Mouse (Mus musculus): ENCODE measurements around the gene Paf1. TPM values are rescaled to one million over a fixed set of nuclear protein-coding genes. Genes with fewer than 3 reads are reported as not detected.

Gene Paf1
- polyA plus RNA-seq, 1 experiment from 2014 or later, result 82.0 TPM

- WGBS, result 87% methylated on average over 16 of the region's 16 CpGs
- Histone ChIP-seq H3K27ac (ENCODE audit: low read depth, low read length) (no peak overlapping the region), H3K9me3 (ENCODE audit: control insufficient read depth, low read length) (no peaks in the 10 kb centered on the region), H3K4me3 (ENCODE audit: low read depth, low read length) (no peak overlapping the region), H3K9ac (ENCODE audit: low read length) (no peak overlapping the region), H3K4me1 (replicated peaks; ENCODE audit: control insufficient read depth, insufficient read depth, low read length) (peaks cover 4% of the 10 kb centered on the region), H3K36me3 (ENCODE audit: control insufficient read depth, insufficient read depth, low read length) (peaks cover 28% of the 10 kb centered on the region; the same call in 1 of the 2 replicates), H3K27me3 (ENCODE audit: control insufficient read depth, insufficient read depth, low read length) (no peaks in the 10 kb centered on the region), H3K4me2 (ENCODE audit: low read depth, low read length, severe bottlenecking) (no peak overlapping the region)
- DNase-seq (ENCODE audit: low spot score) (no peak), ATAC-seq (replicated peaks; ENCODE audit: low FRiP score) (no peak)
Observed at GRCm38 (mm10) chr7:28362441-28363060, 30.2 kb upstream of the Paf1 start.

GRCm38 (mm10) chr7:28367663-28368275, 25.0 kb upstream of the Paf1 start:
- H3K9ac ChIP-seq (ENCODE audit: low read length), result no peak overlapping the region
- no peak overlapping the region for H3K4me3 ChIP-seq (ENCODE audit: low read depth, low read length)
- ATAC-seq (replicated peaks; ENCODE audit: low FRiP score), result no peak
- H3K36me3 ChIP-seq (ENCODE audit: control insufficient read depth, insufficient read depth, low read length), result peaks cover 15% of the 10 kb centered on the region; the same call in 1 of the 2 replicates
- H3K27ac ChIP-seq (ENCODE audit: low read depth, low read length), result no peak overlapping the region
- no peak overlapping the region for H3K4me2 ChIP-seq (ENCODE audit: low read depth, low read length, severe bottlenecking)
- H3K4me1 ChIP-seq (replicated peaks; ENCODE audit: control insufficient read depth, insufficient read depth, low read length), result peaks cover 9% of the 10 kb centered on the region; the same call in 1 of the 2 replicates
- DNase-seq (ENCODE audit: low spot score), result no peak
- WGBS, result 91% methylated on average over 16 of the region's 16 CpGs
- H3K27me3 ChIP-seq (ENCODE audit: control insufficient read depth, insufficient read depth, low read length), result no peaks in the 10 kb centered on the region
- H3K9me3 ChIP-seq (ENCODE audit: control insufficient read depth, low read length), result no peaks in the 10 kb centered on the region

- peaks cover 9% of the 10 kb centered on the region; the same call in 1 of the 2 replicates for H3K4me1 ChIP-seq (replicated peaks; ENCODE audit: control insufficient read depth, insufficient read depth, low read length)
- ATAC-seq (replicated peaks; ENCODE audit: low FRiP score), result no peak
- no peaks in the 10 kb centered on the region for H3K27me3 ChIP-seq (ENCODE audit: control insufficient read depth, insufficient read depth, low read length)
- WGBS, result 87% methylated on average over 16 of the region's 16 CpGs
- no peak overlapping the region for H3K9ac ChIP-seq (ENCODE audit: low read length)
- H3K27ac ChIP-seq (ENCODE audit: low read depth, low read length), result no peak overlapping the region
- DNase-seq (ENCODE audit: low spot score), result no peak
- H3K4me3 ChIP-seq (ENCODE audit: low read depth, low read length), result no peak overlapping the region
- H3K4me2 ChIP-seq (ENCODE audit: low read depth, low read length, severe bottlenecking), result no peak overlapping the region
- peaks cover 15% of the 10 kb centered on the region; the same call in 1 of the 2 replicates for H3K36me3 ChIP-seq (ENCODE audit: control insufficient read depth, insufficient read depth, low read length)
- H3K9me3 ChIP-seq (ENCODE audit: control insufficient read depth, low read length), result no peaks in the 10 kb centered on the region
Observed at GRCm38 (mm10) chr7:28368276-28368920, 24.4 kb upstream of the Paf1 start.

GRCm38 (mm10) chr7:28370051-28370450, 22.7 kb upstream of the Paf1 start:
- 94% methylated on average over 14 of the region's 14 CpGs for WGBS
- peak overlapping the region; percentile 85; the same call in 1 of the 2 replicates for H3K4me2 ChIP-seq (ENCODE audit: low read depth, low read length, severe bottlenecking)
- H3K27ac ChIP-seq (ENCODE audit: low read depth, low read length), result no peak overlapping the region
- ATAC-seq (replicated peaks; ENCODE audit: low FRiP score) (no peak), DNase-seq (ENCODE audit: low spot score) (no peak)
- peaks cover 5% of the 10 kb centered on the region; the same call in 1 of the 2 replicates for H3K36me3 ChIP-seq (ENCODE audit: control insufficient read depth, insufficient read depth, low read length)
- peaks cover 10% of the 10 kb centered on the region for H3K4me1 ChIP-seq (replicated peaks; ENCODE audit: control insufficient read depth, insufficient read depth, low read length)
- H3K9ac ChIP-seq (ENCODE audit: low read length), result no peak overlapping the region; the same call in 1 of the 2 replicates
- H3K4me3 ChIP-seq (ENCODE audit: low read depth, low read length), result peak overlapping the region; percentile 86; the same call in 1 of the 2 replicates
- H3K9me3 ChIP-seq (ENCODE audit: control insufficient read depth, low read length), result no peaks in the 10 kb centered on the region
- H3K27me3 ChIP-seq (ENCODE audit: control insufficient read depth, insufficient read depth, low read length), result no peaks in the 10 kb centered on the region

GRCm38 (mm10) chr7:28370977-28371513, 21.7 kb upstream of the Paf1 start:
- DNase-seq (ENCODE audit: low spot score) (no peak), ATAC-seq (replicated peaks; ENCODE audit: low FRiP score) (no peak)
- no peaks in the 10 kb centered on the region for H3K27me3 ChIP-seq (ENCODE audit: control insufficient read depth, insufficient read depth, low read length)
- peaks cover 5% of the 10 kb centered on the region; the same call in 1 of the 2 replicates for H3K36me3 ChIP-seq (ENCODE audit: control insufficient read depth, insufficient read depth, low read length)
- WGBS, result 12% methylated on average over 11 of the region's 11 CpGs
- peak overlapping the region; percentile 91 for H3K9ac ChIP-seq (ENCODE audit: low read length)
- peaks cover 14% of the 10 kb centered on the region for H3K4me1 ChIP-seq (replicated peaks; ENCODE audit: control insufficient read depth, insufficient read depth, low read length)
- H3K9me3 ChIP-seq (ENCODE audit: control insufficient read depth, low read length), result no peaks in the 10 kb centered on the region
- H3K4me3 ChIP-seq (ENCODE audit: low read depth, low read length), result peak overlapping the region; percentile 86
- peak overlapping the region; percentile 85 for H3K4me2 ChIP-seq (ENCODE audit: low read depth, low read length, severe bottlenecking)
- H3K27ac ChIP-seq (ENCODE audit: low read depth, low read length), result peak overlapping the region; percentile 87

GRCm38 (mm10) chr7:28371514-28371989, 21.2 kb upstream of the Paf1 start:
- Histone ChIP-seq H3K36me3 (ENCODE audit: control insufficient read depth, insufficient read depth, low read length) (peaks cover 5% of the 10 kb centered on the region; the same call in 1 of the 2 replicates), H3K27ac (ENCODE audit: low read depth, low read length) (peak overlapping the region; percentile 87), H3K9me3 (ENCODE audit: control insufficient read depth, low read length) (no peaks in the 10 kb centered on the region), H3K4me3 (ENCODE audit: low read depth, low read length) (peak overlapping the region; percentile 86), H3K4me2 (ENCODE audit: low read depth, low read length, severe bottlenecking) (peak overlapping the region; percentile 85), H3K4me1 (replicated peaks; ENCODE audit: control insufficient read depth, insufficient read depth, low read length) (peaks cover 19% of the 10 kb centered on the region), H3K9ac (ENCODE audit: low read length) (peak overlapping the region; percentile 91), H3K27me3 (ENCODE audit: control insufficient read depth, insufficient read depth, low read length) (no peaks in the 10 kb centered on the region)
- DNase-seq (ENCODE audit: low spot score), result peak; percentile 87
- peak; percentile 8; the same call in 1 of the 2 replicates for ATAC-seq (replicated peaks; ENCODE audit: low FRiP score)
- WGBS, result under 1% methylated on average over 39 of the region's 43 CpGs

- peak; percentile 87 for ATAC-seq (replicated peaks; ENCODE audit: low FRiP score)
- peaks cover 20% of the 10 kb centered on the region for H3K4me1 ChIP-seq (replicated peaks; ENCODE audit: control insufficient read depth, insufficient read depth, low read length)
- H3K4me3 ChIP-seq (ENCODE audit: low read depth, low read length), result peak within 1 kb of the TSS; percentile 86
- no peaks in the 10 kb centered on the region for H3K9me3 ChIP-seq (ENCODE audit: control insufficient read depth, low read length)
- H3K9ac ChIP-seq (ENCODE audit: low read length), result peak within 1 kb of the TSS; percentile 91
- H3K27me3 ChIP-seq (ENCODE audit: control insufficient read depth, insufficient read depth, low read length), result no peaks in the 10 kb centered on the region
- no peaks in the 10 kb centered on the region; the same call in 1 of the 2 replicates for H3K36me3 ChIP-seq (ENCODE audit: control insufficient read depth, insufficient read depth, low read length)
- peak within 1 kb of the TSS; percentile 85 for H3K4me2 ChIP-seq (ENCODE audit: low read depth, low read length, severe bottlenecking)
- peak within 1 kb of the TSS; percentile 87 for H3K27ac ChIP-seq (ENCODE audit: low read depth, low read length)
- under 1% methylated on average over 65 of the region's 66 CpGs for WGBS
- peak; percentile 97 for DNase-seq (ENCODE audit: low spot score)
Observed at GRCm38 (mm10) chr7:28372251-28373108, 20.3 kb upstream of the Paf1 start, which contains the start of gene Plekhg2. Plekhg2 (minus strand) TSS chr7:28372599.
